Mouse (Mus musculus) stomach, embryonic 16.5 days (tissue): ENCODE data around the gene Tradd. TPM values are rescaled to one million over a fixed set of nuclear protein-coding genes. Genes with fewer than 3 reads are reported as not detected.

Source experiments
- ATAC-seq: fragments of 200-750 bp; cut with Nextera tagmentation; 2 replicates; pipeline ENCODE4 v1.8.0; 2017; ENCODE audit warnings: moderate number of reproducible peaks, moderate TSS enrichment; ENCODE audit not compliant: insufficient read depth, low FRiP score
- H3K27ac ChIP-seq: fragments of 300-500 bp; sonication (generic); 2 replicates; pipeline ENCODE4 v1.5.1; 2014; ENCODE audit warnings: low read length
- H3K27me3 ChIP-seq: fragments of 300-500 bp; sonication (generic); 2 replicates; pipeline ENCODE4 v1.6.1; 2014; ENCODE audit warnings: low read length, control low read depth, mixed read lengths; ENCODE audit not compliant: control insufficient read depth, insufficient read depth
- H3K36me3 ChIP-seq: fragments of 300-500 bp; sonication (generic); 2 replicates; pipeline ENCODE4 v1.6.1; 2014; ENCODE audit warnings: low read length; ENCODE audit not compliant: control insufficient read depth, insufficient read depth
- H3K4me1 ChIP-seq: fragments of 300-500 bp; sonication (generic); 2 replicates; pipeline ENCODE4 v1.6.1; 2014; ENCODE audit warnings: low read length, control low read depth, mixed read lengths; ENCODE audit not compliant: control insufficient read depth, insufficient read depth
- H3K4me2 ChIP-seq: fragments of 300-500 bp; sonication (generic); 2 replicates; pipeline ENCODE4 v1.6.1; 2014; ENCODE audit warnings: low read depth, low read length, mixed read lengths
- H3K4me3 ChIP-seq: fragments of 300-500 bp; sonication (generic); replicated peaks from 2 replicates; pipeline ENCODE4 v1.5.1; 2014; ENCODE audit warnings: mild to moderate bottlenecking, low read length
- H3K9ac ChIP-seq: fragments of 300-500 bp; sonication (generic); 2 replicates; pipeline ENCODE4 v1.6.1; 2014; ENCODE audit warnings: low read length
- H3K9me3 ChIP-seq: fragments of 300-500 bp; sonication (generic); replicated peaks from 2 replicates; pipeline ENCODE4 v1.6.1; 2016; ENCODE audit warnings: low read length, control low read depth; ENCODE audit not compliant: control insufficient read depth
- WGBS: fragments of 180-500 bp; shearing (Covaris S2); extraction: QIAGEN DNeasy Blood & Tissue Kit; methylation state at CpG from one replicate; pipeline ENCODE4 v1.1.7; 2014; 5-methylcytosine and 5-hydroxymethylcytosine counted together
- polyA plus RNA-seq: library from polyadenylated mRNA; unstranded; fragments of >200 nt; fragmentation: Nextera tagmentation; extraction: Ambion mirVana; gene quantifications from 2 replicates; pipeline ENCODE4 v1.2.1, GENCODE M21; 2015

The Tradd gene
- polyA plus RNA-seq, 1 experiment from 2014 or later: 32.9 TPM

- H3K27me3 ChIP-seq: no peaks in the 10 kb centered on the region
- peak overlapping the region; percentile 54 for H3K4me3 ChIP-seq
- 35% methylated on average over 5 of the region's 5 CpGs for WGBS
- ATAC-seq: no peak
- H3K36me3 ChIP-seq: peaks cover 21% of the 10 kb centered on the region
- H3K27ac ChIP-seq: peak overlapping the region; percentile 95
- peaks cover 24% of the 10 kb centered on the region for H3K4me1 ChIP-seq
- no peaks in the 10 kb centered on the region for H3K9me3 ChIP-seq
- H3K9ac ChIP-seq: peak overlapping the region; percentile 77
- H3K4me2 ChIP-seq: peak overlapping the region; percentile 77
These were observed 41.8 kb upstream of the Tradd start for GRCm38 (mm10) chr8:105306146-105306691.

DNA sequence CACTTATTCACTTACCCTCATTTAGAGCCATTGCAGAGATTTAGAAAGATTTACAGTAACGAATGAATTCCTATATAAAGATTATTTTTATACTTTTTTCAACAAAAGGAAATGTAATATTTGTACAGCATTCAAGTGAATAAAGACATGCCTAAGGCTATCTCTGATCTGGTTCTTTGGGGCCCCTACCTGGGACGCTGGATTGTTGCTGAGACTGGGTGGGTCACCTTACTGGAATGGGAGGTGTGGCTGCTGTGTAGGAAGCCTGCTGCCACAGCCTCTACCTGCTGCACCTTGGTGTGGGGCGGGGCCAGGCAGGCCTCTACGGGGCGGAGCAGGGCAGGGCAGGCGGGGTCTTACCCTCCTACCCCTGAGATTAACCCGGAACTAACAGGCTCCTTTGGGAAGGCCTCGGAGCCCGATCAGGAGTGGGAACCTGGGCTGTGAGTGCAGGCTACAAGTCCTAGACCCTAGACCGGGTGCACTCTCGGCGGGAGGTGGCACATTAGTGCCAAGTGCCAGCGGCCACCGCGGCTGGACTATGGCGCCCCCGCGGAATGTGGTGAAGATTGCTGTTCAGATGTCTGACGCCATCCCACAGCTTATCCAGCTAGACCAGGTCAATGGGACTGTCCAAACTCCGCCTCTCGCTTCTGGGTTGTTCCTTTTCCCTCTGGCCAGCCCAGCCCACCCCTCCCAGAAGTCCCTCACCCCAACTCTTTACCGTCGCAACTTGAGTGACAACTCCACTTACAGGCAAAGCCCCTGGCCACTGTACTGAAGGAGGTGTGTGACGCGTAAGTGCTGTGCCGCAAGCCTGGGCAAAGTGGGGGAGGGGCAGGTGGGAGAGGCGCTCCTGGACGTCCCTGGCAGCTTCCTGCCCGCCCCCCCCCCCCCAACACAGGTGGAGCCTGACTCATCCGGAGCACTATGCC, 41.1 kb upstream of the Tradd start, which contains the start of gene Elmo3:
Elmo3 (plus strand) TSS at position 391 of the 935 bp plus-strand sequence.
- 4% methylated on average over 30 of the region's 30 CpGs for WGBS
- Histone ChIP-seq H3K9ac (peak within 1 kb of the TSS; percentile 77), H3K4me1 (peaks cover 24% of the 10 kb centered on the region), H3K27ac (peak within 1 kb of the TSS; percentile 95), H3K36me3 (peaks cover 26% of the 10 kb centered on the region), H3K4me2 (peak within 1 kb of the TSS; percentile 77), H3K4me3 (peak within 1 kb of the TSS; percentile 54), H3K9me3 (no peaks in the 10 kb centered on the region), H3K27me3 (no peaks in the 10 kb centered on the region)
- peak; percentile 94 for ATAC-seq

- H3K4me2 ChIP-seq: peak overlapping the region; percentile 31; the same call in 1 of the 2 replicates
- 61% methylated on average over 9 of the region's 9 CpGs for WGBS
- no peaks in the 10 kb centered on the region for H3K27me3 ChIP-seq
- H3K9ac ChIP-seq: peak overlapping the region; percentile 32; the same call in 1 of the 2 replicates
- no peak for ATAC-seq
- H3K9me3 ChIP-seq: no peaks in the 10 kb centered on the region
- H3K36me3 ChIP-seq: peaks cover 26% of the 10 kb centered on the region
- H3K4me1 ChIP-seq: peaks cover 24% of the 10 kb centered on the region
- no peak overlapping the region for H3K4me3 ChIP-seq
- H3K27ac ChIP-seq: peak overlapping the region; percentile 95
These were observed 40.2 kb upstream of the Tradd start for GRCm38 (mm10) chr8:105304325-105305210.

DNA sequence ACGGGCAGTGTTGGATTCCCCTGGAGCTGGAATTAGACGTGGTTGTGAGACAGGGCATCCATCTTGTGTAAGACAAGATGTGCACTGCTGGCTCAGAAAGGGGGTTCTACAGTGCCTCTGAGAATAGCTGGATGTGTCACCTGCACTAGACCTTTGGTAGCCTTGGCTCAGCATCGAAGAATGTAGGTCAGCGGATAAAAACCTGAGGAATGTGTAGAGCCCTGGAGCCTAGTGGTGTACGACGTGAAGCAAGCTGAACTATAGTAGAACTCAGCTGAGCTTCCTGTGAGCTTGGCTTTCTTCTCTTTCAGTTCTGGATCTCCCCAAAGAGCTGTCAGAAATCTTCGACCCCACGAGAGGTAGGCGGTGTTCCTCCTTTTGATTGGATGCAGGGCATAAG, 39.5 kb upstream of the Tradd start:
- no peak overlapping the region for H3K27ac ChIP-seq
- 76% methylated on average over 9 of the region's 9 CpGs for WGBS
- H3K27me3 ChIP-seq: no peaks in the 10 kb centered on the region

DNA sequence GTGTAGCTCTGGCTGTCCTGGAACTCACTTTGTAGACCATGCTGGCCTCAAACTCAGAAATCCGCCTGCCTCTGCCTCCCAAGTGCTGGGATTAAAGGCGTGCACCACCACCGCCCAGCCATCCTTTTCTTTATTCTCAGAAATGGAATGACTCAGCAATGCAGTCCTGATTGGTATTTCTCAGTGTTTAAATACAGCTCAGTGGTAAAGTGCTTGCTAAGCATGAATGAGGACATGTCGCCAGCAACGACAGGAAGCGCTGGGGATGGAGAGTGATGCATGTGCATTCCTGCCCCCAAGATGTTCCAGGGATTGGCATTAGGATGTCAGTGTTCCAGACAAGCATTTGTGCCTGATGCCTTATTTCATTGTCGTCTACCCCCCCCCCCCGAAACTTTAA, 39.0 kb upstream of the Tradd start:
- no peak for ATAC-seq
- no peak overlapping the region for H3K4me2 ChIP-seq
- H3K36me3 ChIP-seq: peaks cover 26% of the 10 kb centered on the region
- H3K9me3 ChIP-seq: no peaks in the 10 kb centered on the region
- no peak overlapping the region for H3K4me3 ChIP-seq
- 75% methylated on average over 8 of the region's 8 CpGs for WGBS
- H3K27ac ChIP-seq: no peak overlapping the region
- peaks cover 31% of the 10 kb centered on the region for H3K4me1 ChIP-seq
- H3K9ac ChIP-seq: no peak overlapping the region
- H3K27me3 ChIP-seq: no peaks in the 10 kb centered on the region

More for the DNA sequence above, 39.5 kb upstream of the Tradd start:
- ATAC-seq: no peak
- Histone ChIP-seq H3K9ac (no peak overlapping the region), H3K4me3 (no peak overlapping the region), H3K4me1 (peaks cover 27% of the 10 kb centered on the region), H3K4me2 (no peak overlapping the region), H3K36me3 (peaks cover 26% of the 10 kb centered on the region), H3K9me3 (no peaks in the 10 kb centered on the region)

- Histone ChIP-seq H3K27ac (no peak overlapping the region), H3K4me1 (peaks cover 26% of the 10 kb centered on the region), H3K9me3 (no peaks in the 10 kb centered on the region), H3K36me3 (peaks cover 23% of the 10 kb centered on the region), H3K4me2 (no peak overlapping the region), H3K9ac (no peak overlapping the region), H3K27me3 (no peaks in the 10 kb centered on the region), H3K4me3 (no peak overlapping the region)
- WGBS: 80% methylated on average over 8 of the region's 8 CpGs
- ATAC-seq: peak; percentile 59
These were observed 35.6 kb upstream of the Tradd start for GRCm38 (mm10) chr8:105299962-105300361.

DNA sequence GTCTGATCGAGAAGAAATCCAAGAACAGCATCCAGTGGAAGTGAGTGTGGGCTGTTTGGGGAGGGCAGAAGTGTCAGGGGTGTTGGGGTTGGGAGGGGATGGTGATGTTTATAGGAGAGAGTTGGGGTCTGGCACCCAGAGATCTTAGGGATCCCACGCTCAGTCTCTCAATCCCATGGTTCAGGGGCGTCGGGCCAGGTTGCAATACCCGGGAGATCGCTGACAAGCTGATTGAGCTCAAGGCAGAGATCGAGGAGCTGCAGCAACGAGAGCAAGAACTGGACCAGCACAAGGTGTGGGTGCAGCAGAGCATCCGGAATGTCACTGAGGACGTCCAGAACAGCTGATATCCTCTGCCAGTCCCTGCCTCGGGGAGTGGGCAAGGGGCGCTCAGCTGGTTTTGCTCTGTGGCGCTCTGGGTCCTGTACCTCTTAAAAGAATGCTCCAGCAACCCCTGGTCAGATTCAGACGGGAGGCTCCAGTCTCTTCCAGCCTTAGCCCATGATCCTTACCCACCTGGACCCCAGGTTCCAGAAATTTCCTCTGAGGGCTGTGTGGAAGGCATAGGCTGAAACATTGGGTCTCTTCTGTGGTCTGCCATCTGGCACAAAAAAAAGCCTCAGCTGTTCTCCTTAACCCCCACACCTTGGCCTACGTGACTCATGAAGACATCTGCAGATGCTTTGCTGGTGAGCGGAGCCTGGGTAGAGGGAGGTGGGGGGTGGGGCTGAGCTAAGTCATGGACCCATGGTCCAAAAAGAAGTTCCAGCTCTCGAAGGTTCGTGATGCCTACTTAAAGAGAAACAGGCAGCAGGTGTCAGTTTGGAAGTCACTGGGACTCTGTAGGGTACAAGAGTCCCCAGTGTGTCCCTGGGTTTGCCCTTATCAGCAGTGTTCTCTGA, 34.2 kb upstream of the Tradd start:
- no peak overlapping the region for H3K27ac ChIP-seq
- 49% methylated on average over 18 of the region's 18 CpGs for WGBS
- peak overlapping the region; percentile 97 for H3K9ac ChIP-seq
- peak overlapping the region; percentile 85 for H3K4me2 ChIP-seq
- H3K36me3 ChIP-seq: peaks cover 23% of the 10 kb centered on the region
- H3K4me3 ChIP-seq: peak overlapping the region; percentile 99
- no peaks in the 10 kb centered on the region for H3K9me3 ChIP-seq
- H3K4me1 ChIP-seq: peaks cover 16% of the 10 kb centered on the region
- no peak for ATAC-seq
- H3K27me3 ChIP-seq: no peaks in the 10 kb centered on the region

DNA sequence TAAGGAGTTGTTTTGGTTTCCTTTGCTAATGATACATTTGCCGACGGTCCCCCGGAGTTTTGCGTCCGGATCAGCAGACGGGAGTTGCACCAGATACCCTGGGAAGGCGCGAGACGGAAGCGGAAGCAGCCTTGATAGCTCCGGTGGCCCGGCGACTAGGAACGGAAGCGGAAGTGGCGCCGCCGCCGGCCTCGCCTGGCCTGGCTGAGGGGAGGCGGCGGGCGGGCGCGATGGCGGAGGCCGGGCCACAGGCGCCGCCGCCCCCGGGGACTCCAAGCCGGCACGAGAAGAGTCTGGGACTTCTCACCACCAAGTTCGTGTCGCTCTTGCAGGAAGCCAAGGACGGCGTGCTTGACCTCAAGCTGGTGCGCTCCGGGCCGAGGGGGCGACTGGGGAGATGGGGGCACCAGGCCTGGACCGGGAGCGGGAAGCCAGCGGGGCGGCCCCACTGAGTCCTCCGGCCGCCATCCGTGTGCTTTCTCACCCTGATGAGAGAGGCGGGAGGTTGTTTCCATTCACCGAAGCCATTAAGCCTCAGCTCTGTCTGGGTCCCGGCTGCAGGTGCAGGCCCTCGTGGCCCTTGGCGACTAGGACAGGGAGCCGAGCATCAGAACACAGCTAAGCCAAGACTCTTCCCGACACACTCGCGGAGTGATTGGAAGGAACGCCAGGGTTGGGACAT, 33.2 kb upstream of the Tradd start, which contains the start of gene E2f4:
E2f4 (plus strand) TSS at position 153 of the 682 bp plus-strand sequence.
- peak; percentile 91 for ATAC-seq
- Histone ChIP-seq H3K4me1 (peaks cover 16% of the 10 kb centered on the region), H3K9me3 (no peaks in the 10 kb centered on the region), H3K27ac (peak within 1 kb of the TSS; percentile 61), H3K36me3 (peaks cover 18% of the 10 kb centered on the region), H3K4me2 (peak within 1 kb of the TSS; percentile 85), H3K9ac (peak within 1 kb of the TSS; percentile 97), H3K27me3 (no peaks in the 10 kb centered on the region), H3K4me3 (peak within 1 kb of the TSS; percentile 99)
- under 1% methylated on average over 58 of the region's 58 CpGs for WGBS
